Comparison of ENCODE assay signal across 29 mouse cellular contexts in the genomic region with DNA sequence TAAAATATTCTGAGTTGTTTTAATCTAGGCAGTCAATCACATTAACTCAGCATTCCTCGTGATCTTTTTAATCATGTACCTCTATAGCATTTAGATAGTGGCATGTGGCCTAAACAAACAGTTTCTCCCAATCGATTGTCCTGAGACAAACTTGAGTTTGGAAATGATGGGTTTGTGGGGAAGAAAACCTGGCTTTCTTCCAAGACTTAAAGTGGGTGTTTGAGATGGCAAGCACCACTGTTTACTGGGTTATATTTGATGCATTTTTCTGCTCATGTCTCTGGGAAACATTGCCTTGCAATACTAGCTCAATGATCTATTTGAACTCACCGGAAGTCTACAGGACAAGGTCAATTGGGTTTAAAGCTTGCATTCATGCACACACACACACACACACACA.
"Had no signal": no experiment of that assay in that cellular context is flagged by ENCODE, and none has a peak within 500 bp of the region (broad histone marks: within the 10 kb centered on the region; RNA-seq: fewer than 3 reads in every experiment).

No protein-coding gene starts in this region.

- H3K4me3 ChIP-seq: left cerebral cortex, adult 2 months; limb, embryonic 10.5 days; limb, embryonic 12.5 days; limb, embryonic 13.5 days; limb, embryonic 15.5 days; liver, embryonic 13.5 days; liver, embryonic 15.5 days; lung, embryonic 15.5 days; megakaryocyte, embryonic 14.5 days; midbrain, embryonic 10.5 days; midbrain, embryonic 12.5 days; midbrain, embryonic 13.5 days; midbrain, embryonic 15.5 days; myocyte; neural tube, embryonic 12.5 days had no signal

- DNase-seq: layer of hippocampus, postnatal 36 days; left cerebral cortex, postnatal 4 days; liver; liver, embryonic 13.5 days; lung, adult 2 months; lung, postnatal 10 days; lung, postnatal 14 days; lung, postnatal 36 days; lung, postnatal 4 days; midbrain, embryonic 14.5 days had no signal

- H3K27me3 ChIP-seq: limb, embryonic 12.5 days; limb, embryonic 13.5 days; limb, embryonic 15.5 days; liver, embryonic 13.5 days; liver, embryonic 15.5 days; lung, embryonic 15.5 days; megakaryocyte, embryonic 14.5 days; midbrain, embryonic 12.5 days; midbrain, embryonic 13.5 days; midbrain, embryonic 15.5 days; neural tube, embryonic 12.5 days had no signal

- H3K4me1 ChIP-seq: limb, embryonic 10.5 days; limb, embryonic 12.5 days; limb, embryonic 13.5 days; limb, embryonic 15.5 days; liver, embryonic 13.5 days; liver, embryonic 15.5 days; lung, embryonic 15.5 days; megakaryocyte, embryonic 14.5 days; midbrain, embryonic 10.5 days; midbrain, embryonic 12.5 days; midbrain, embryonic 13.5 days; midbrain, embryonic 15.5 days; neural tube, embryonic 12.5 days had no signal

- H3K4me2 ChIP-seq: limb, embryonic 12.5 days; limb, embryonic 13.5 days; limb, embryonic 15.5 days; liver, embryonic 13.5 days; liver, embryonic 15.5 days; lung, embryonic 15.5 days; midbrain, embryonic 11.5 days; midbrain, embryonic 12.5 days; midbrain, embryonic 13.5 days; midbrain, embryonic 15.5 days; neural tube, embryonic 12.5 days had no signal

- H3K36me3 ChIP-seq: limb, embryonic 10.5 days; limb, embryonic 12.5 days; limb, embryonic 13.5 days; limb, embryonic 15.5 days; liver, embryonic 13.5 days; liver, embryonic 15.5 days; lung, embryonic 15.5 days; midbrain, embryonic 10.5 days; midbrain, embryonic 12.5 days; midbrain, embryonic 13.5 days; midbrain, embryonic 15.5 days; neural tube, embryonic 12.5 days had no signal

- ATAC-seq: lung, postnatal 0 days; midbrain, embryonic 13.5 days; midbrain, embryonic 15.5 days; midbrain, embryonic 16.5 days had no signal

- H3K9ac ChIP-seq: limb, embryonic 12.5 days; limb, embryonic 13.5 days; limb, embryonic 15.5 days; liver, embryonic 13.5 days; liver, embryonic 14.5 days; liver, embryonic 15.5 days; lung, embryonic 15.5 days; midbrain, embryonic 12.5 days; midbrain, embryonic 13.5 days; midbrain, embryonic 15.5 days; neural tube, embryonic 12.5 days had no signal

- H3K9me3 ChIP-seq: limb, embryonic 10.5 days; limb, embryonic 12.5 days; limb, embryonic 13.5 days; limb, embryonic 15.5 days; liver, embryonic 13.5 days; liver, embryonic 15.5 days; lung, embryonic 15.5 days; megakaryocyte, embryonic 14.5 days; midbrain, embryonic 10.5 days; midbrain, embryonic 12.5 days; midbrain, embryonic 13.5 days; midbrain, embryonic 15.5 days; neural tube, embryonic 12.5 days had no signal

- H3K27ac ChIP-seq: left cerebral cortex, adult 2 months; limb, embryonic 10.5 days; limb, embryonic 12.5 days; limb, embryonic 13.5 days; limb, embryonic 15.5 days; liver, embryonic 13.5 days; liver, embryonic 14.5 days; liver, embryonic 15.5 days; lung, embryonic 15.5 days; macrophage; midbrain, embryonic 10.5 days; midbrain, embryonic 12.5 days; midbrain, embryonic 13.5 days; midbrain, embryonic 15.5 days; neural tube, embryonic 12.5 days had no signal
